Mouse (Mus musculus) cerebellum, adult 18-20 months (tissue): ENCODE results near the gene Cfap45.

Source experiments
- DNase-seq, 2 experiments: peaks; one replicate each; pipeline ENCODE4 v3.0.0; 2021

The Cfap45 gene

GRCm38 (mm10) chr1:172522524-172522923 lies 1.9 kb downstream of the Cfap45 start:
- no peak for DNase-seq

DNA sequence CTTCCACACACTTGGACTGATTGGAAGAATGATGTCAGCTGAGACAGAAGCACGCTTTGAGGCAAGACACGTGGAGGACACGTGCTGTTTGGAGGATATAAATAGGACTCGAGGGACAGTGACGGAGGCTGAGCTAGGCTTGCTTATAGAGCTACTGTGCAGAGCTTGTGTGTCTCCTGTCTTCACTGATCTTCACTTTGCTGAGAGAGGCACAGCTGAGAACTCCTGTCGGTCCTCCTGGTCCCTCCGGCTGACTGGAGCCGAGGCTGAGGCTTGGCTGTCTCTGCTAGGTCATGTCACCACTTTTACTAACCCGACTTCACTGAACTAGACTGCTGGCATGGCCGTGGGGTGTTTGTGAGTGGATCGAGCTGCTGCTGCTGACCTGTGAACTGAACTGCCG lies 3.1 kb downstream of the Cfap45 start:
- DNase-seq = no peak

DNA sequence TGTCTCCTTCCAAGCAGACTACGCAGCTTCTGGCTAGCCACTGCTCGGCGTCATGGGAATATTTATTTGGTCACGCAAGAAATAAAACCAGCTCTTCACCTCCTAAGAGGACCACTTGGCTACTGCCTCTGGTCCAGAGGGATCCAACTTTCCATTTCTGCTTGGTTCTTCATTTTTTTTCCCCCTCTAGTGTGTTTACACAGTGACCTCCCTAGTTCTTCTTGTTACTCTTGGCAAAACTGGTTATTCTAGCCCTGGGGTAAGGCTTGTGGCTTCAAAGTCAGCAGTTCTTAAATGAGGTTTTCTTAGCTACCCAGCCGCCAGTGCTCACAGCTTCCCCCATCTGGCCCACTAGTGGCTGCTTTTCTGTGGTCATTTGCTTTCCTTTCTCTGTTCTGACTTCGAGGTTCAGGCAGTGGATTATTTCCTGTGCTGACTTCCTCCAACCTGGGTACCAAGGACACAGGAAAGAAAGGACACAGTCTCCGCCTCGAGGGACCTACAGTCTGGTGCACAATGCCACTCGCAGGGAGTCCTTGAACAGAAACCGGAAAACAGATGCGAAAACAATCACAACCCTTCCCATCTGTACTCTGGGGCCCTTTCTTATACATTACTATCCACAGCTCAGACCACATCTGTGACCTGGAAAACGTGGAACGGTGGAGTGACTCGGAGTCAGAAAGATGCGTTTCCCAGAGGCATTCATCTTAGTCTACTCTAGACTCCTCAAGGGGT lies 4.6 kb downstream of the Cfap45 start:
- no peak for DNase-seq

GRCm38 (mm10) chr1:172525971-172526370 lies 5.4 kb downstream of the Cfap45 start:
- no peak for DNase-seq

GRCm38 (mm10) chr1:172526380-172527081 lies 5.9 kb downstream of the Cfap45 start:
- DNase-seq = no peak

GRCm38 (mm10) chr1:172527431-172527830 lies 6.8 kb downstream of the Cfap45 start:
- no peak for DNase-seq

DNA sequence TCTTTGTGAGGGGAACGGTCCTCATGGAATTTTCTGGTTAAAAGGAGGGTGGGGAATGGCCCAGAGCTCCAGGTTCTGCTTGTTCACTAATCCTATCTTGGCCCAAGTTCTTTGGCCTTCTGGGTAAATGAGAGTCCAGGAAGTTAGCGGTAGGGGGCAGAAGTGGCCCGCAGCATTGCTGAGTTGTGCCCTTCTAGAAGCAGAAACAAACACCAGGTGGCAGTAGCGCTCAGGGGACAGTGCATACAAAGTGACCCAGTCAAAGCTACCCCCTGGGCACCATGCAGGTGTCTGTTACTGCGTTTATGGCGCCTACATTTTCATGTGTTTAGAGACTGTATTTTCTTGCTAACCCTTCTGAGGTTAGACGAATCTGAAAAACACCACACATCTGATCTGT lies 8.1 kb downstream of the Cfap45 start:
- DNase-seq = peak; percentile 85 to 87

GRCm38 (mm10) chr1:172530544-172531220 lies 10.1 kb downstream of the Cfap45 start:
- no peak for DNase-seq

DNA sequence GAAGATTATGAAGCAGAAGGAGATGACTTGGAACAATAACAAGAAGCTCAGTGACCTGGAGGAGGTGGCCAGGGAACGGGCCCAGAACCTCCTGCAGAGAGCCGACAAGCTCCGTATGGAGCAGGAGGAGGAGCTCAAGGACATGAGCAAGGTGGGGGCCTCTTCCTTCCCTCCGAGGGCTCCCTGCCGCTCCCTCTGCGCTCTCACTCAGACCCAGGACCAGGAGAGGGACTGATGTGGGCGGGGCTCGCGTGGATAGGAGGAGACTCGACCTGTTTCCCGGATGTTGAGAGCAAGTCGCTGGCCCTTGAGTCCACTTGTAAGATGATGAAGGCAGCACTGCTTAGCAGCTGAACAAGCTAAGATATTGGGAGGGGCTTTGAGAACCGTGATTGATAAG lies 11.9 kb downstream of the Cfap45 start:
- DNase-seq = peak; percentile 69 to 78

DNA sequence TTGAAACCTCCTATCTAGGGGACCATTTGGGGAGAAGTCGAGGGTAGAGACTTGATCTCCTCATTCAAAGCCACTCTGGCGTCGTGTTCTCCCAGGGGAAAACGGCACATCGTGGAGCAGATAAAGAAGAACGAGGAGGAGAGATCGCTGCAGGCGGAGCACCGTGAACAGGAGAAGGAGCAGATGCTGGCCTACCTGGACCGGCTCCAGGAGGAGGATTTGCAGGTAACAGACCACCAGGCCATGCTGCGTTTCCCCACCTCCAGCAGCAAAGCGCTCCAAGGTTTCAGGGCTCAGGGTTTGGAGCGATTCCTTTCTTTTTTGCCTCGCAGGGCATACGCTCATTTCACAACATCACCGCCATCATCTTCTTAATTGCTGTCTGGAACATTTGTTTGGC lies 14.5 kb downstream of the Cfap45 start:
- no peak for DNase-seq

GRCm38 (mm10) chr1:172539827-172540226 lies 19.2 kb downstream of the Cfap45 start:
- DNase-seq = no peak

- DNase-seq = no peak
Observed at GRCm38 (mm10) chr1:172540283-172540820, 19.8 kb downstream of the Cfap45 start.

GRCm38 (mm10) chr1:172546062-172546461 lies 25.5 kb downstream of the Cfap45 start:
- no peak for DNase-seq

DNA sequence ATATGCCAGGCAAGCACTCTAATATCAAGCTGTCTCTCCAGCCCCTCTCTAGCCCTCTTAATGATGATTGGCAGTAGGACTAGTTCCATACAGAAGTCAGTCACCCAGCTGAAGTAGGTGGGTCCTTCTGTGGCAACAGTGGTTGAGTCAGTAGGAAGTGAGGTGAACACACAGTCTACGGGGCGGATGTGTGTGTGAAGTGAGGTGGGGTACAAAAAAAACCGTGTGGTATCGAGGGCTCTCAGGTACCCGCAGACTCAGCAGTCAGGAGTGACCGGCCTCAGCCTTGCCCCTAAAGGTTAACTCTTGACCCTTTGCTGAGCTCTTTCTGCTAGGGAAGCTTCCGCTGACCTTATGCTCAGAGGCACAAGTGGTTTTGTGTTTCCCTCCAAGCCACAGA lies 27.9 kb downstream of the Cfap45 start:
- DNase-seq = no peak

DNA sequence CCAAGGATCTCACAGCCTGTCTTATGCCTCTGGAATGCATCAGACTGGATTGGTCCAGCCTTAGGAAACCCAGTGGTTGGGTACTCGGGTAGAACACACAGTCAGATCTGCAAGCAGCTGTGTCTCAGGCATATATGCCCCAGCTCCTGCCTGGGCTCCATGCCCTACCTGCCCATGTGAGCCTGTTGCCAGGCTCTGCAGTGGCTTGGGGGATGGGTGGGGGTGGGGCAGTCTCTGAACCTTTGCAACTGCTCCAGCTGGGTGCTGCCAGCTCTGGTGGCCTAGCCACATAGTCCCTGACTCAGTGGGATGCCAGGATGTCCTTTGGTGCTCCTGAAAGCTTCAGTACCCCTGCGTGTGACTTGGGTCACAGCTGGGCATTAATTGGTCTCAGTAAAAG lies 28.7 kb downstream of the Cfap45 start:
- no peak for DNase-seq

GRCm38 (mm10) chr1:172549717-172550116 lies 29.1 kb downstream of the Cfap45 start:
- DNase-seq = no peak

- DNase-seq = no peak
Observed at GRCm38 (mm10) chr1:172550551-172550951, 29.9 kb downstream of the Cfap45 start.

- no peak for DNase-seq
Observed at GRCm38 (mm10) chr1:172551009-172551408, 30.4 kb downstream of the Cfap45 start.

DNA sequence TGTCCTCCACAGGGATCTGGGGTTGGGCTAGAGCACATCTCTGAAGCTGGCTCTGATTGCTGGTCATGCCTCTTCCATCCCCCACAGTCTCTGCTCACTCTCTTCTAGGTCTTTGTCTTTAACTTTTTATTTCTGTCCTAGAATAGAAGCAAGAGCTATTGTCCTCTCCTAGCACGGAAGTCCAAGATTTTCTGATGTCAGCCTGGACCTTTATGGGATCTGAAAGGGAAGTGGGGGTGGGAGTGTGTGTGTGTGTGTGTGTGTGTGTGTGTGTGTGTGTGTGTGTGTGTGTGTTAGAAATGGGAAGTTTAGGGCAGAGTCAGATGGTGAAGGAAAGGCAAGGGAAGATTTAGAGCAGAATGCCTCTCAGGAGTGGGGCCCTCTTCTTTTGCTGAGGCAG lies 32.0 kb downstream of the Cfap45 start:
- no peak for DNase-seq

GRCm38 (mm10) chr1:172555638-172556037 lies 35.0 kb downstream of the Cfap45 start, which contains the start of gene Vsig8:
TSS of gene Vsig8 (plus strand) at chr1:172555938.
- no peak for DNase-seq

GRCm38 (mm10) chr1:172562641-172563464 lies 42.3 kb downstream of the Cfap45 start:
- DNase-seq = peak; percentile 62 to 71

- DNase-seq = no peak
Observed at GRCm38 (mm10) chr1:172563465-172563828, 42.8 kb downstream of the Cfap45 start.

DNA sequence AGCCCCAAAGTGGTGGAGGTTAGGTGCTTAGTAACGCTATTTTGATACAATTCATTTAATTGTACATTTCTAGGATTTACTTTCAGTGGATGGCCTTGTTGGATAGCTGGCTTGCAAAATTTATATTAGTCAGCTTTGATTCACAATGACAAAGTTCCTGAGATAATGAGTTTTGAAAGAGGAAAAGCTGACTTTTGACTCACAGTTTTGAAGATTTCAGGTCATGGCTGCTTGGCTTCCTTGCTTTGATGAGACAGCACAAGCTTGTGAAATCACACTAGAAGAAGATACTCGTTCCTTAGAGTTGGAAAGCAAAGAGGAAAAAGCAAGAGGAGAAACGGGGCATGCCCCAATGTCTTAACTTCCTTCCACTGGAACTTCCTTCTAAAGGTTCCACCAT lies 45.5 kb downstream of the Cfap45 start:
- DNase-seq = no peak
